Mouse (Mus musculus) embryonic facial prominence, embryonic 11.5 days (tissue): ENCODE measurements around the gene Ell. TPM values are rescaled to one million over a fixed set of nuclear protein-coding genes. Genes with fewer than 3 reads are reported as not detected.
A peak's percentile ranks its signal among the peaks of the same experiment; 100 is the strongest.

Experiments
- ATAC-seq: fragments of 200-750 bp; cut with Nextera tagmentation; replicated peaks from 2 replicates; pipeline ENCODE4 v1.8.0; 2017; ENCODE audit warnings: low read depth; ENCODE audit not compliant: insufficient number of reproducible peaks, low FRiP score, low TSS enrichment
- DNase-seq: peaks from one replicate; pipeline ENCODE4 v3.0.0-alpha.2; 2015; ENCODE audit warnings: low spot score
- H3K27ac ChIP-seq: fragments of 300-500 bp; sonication (generic); replicated peaks from 2 replicates; pipeline ENCODE4 v1.5.1; 2014; ENCODE audit warnings: mild to moderate bottlenecking, low read depth, low read length, control low read depth
- H3K27me3 ChIP-seq: fragments of 300-500 bp; sonication (generic); 2 replicates; pipeline ENCODE4 v1.6.1; 2014; ENCODE audit warnings: mild to moderate bottlenecking, low read length, moderate library complexity, mixed read lengths; ENCODE audit not compliant: control insufficient read depth, insufficient read depth
- H3K36me3 ChIP-seq: fragments of 300-500 bp; sonication (generic); replicated peaks from 2 replicates; pipeline ENCODE4 v1.6.1; 2014; ENCODE audit warnings: low read depth, mild to moderate bottlenecking, low read length, moderate library complexity, mixed read lengths; ENCODE audit not compliant: control insufficient read depth, insufficient read depth
- H3K4me1 ChIP-seq: fragments of 300-500 bp; sonication (generic); 2 replicates; pipeline ENCODE4 v1.6.1; 2014; ENCODE audit warnings: low read length, mixed read lengths; ENCODE audit not compliant: control insufficient read depth, insufficient read depth
- H3K4me2 ChIP-seq: fragments of 300-500 bp; sonication (generic); 2 replicates; pipeline ENCODE4 v1.6.1; 2014; ENCODE audit warnings: low read depth, mild to moderate bottlenecking, control low read depth, low read length, moderate library complexity
- H3K4me3 ChIP-seq: fragments of 300-500 bp; sonication (generic); 2 replicates; pipeline ENCODE4 v1.5.1; 2014; ENCODE audit warnings: low read depth, low read length, control low read depth
- H3K9ac ChIP-seq: fragments of 300-500 bp; sonication (generic); replicated peaks from 2 replicates; pipeline ENCODE4 v1.6.1; 2014; ENCODE audit warnings: mild to moderate bottlenecking, control low read depth, low read length
- H3K9me3 ChIP-seq: fragments of 300-500 bp; sonication (generic); replicated peaks from 2 replicates; pipeline ENCODE4 v1.6.1; 2016; ENCODE audit warnings: mild to moderate bottlenecking, low read length, inconsistent platforms, mixed read lengths; ENCODE audit not compliant: control insufficient read depth
- WGBS: fragments of 180-500 bp; shearing (Covaris S2); extraction: QIAGEN DNeasy Blood & Tissue Kit; methylation state at CpG from one replicate; pipeline ENCODE4 v1.1.7; 2014; 5-methylcytosine and 5-hydroxymethylcytosine counted together
- polyA plus RNA-seq: library from polyadenylated mRNA; unstranded; fragments of >200 nt; fragmentation: Nextera tagmentation; extraction: Ambion mirVana; gene quantifications from 2 replicates; pipeline ENCODE4 v1.2.1, GENCODE M21; 2014

Ell gene
- polyA plus RNA-seq, 1 experiment from 2014 or later: 16.1 TPM

DNA sequence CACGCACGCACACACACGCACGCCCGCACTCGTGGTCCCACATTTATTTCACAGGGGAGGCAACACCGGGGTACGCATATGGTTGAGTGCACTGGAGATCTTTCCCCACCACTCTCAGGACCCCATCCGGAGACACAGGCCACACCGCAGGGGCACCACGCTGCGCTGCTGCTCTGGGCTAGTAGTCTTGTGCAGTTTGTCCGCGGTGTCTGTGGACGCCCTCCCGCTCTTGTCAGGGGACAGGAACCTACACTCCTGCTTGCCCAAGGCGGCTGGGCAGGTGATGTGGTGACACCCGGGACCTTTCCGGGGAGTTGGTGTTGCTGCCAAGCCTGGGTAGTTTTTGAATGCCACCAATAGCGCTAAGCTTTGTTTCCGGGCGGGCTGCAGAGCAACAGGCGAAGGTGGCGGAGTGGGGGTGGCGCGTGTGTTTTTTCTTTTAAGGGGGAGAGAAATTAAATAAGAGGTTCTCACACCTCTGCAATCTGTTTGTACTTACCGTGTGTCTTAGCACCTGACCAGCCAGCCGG lies 44.8 kb upstream of the Ell start:
- 2% methylated on average over 26 of the region's 28 CpGs for WGBS
- H3K27me3 ChIP-seq: peaks cover 53% of the 10 kb centered on the region
- peaks cover 6% of the 10 kb centered on the region for H3K4me1 ChIP-seq
- DNase-seq (no peak), ATAC-seq (no peak)
- no peaks in the 10 kb centered on the region for H3K36me3 ChIP-seq
- no peak overlapping the region for H3K27ac ChIP-seq
- no peaks in the 10 kb centered on the region for H3K9me3 ChIP-seq
- H3K4me3 ChIP-seq: peak overlapping the region; percentile 57
- H3K9ac ChIP-seq: peak overlapping the region; percentile 69; the same call in 1 of the 2 replicates
- peak overlapping the region; percentile 77 for H3K4me2 ChIP-seq

DNA sequence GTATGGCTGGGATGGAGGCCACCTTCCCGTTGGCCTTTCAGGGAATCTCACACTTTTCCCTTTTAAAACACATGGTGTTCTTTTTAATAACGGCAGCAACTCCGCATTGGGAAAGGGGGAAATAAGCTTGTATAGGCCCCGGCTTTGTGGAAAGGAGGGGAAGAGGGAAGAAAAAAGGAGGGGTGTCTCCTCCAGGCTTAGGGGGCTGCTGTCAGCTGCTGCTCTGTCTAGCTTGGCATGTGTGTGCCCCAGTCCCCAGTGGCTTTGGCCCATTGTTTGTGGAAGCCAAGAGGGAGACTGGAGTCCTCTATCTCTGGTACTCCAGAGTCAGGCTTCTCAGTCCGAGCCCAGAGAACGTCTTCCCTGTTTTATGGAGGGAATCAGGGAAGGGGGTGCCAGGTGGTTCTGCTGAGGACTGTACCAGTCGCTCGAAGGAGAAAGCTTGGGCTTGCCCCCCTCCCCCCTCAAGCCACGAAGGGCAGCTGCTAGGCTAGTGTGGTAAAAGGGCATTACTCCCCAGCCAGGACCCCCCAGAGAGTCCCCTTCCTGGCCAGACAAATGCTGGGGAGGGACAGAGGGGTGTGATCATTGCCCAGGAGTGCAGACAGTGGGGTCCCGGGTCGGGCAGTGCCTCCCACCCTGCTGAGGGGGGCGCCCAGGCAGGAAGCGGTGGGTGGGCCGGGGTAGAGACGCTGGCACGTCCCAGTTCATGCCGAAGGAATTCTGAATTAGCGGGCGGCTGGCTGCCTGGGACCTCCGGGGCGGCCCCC lies 44.1 kb upstream of the Ell start:
- Histone ChIP-seq H3K4me3 (peak overlapping the region; percentile 57), H3K4me1 (peaks cover 6% of the 10 kb centered on the region), H3K9me3 (no peaks in the 10 kb centered on the region), H3K4me2 (peak overlapping the region; percentile 77), H3K27ac (no peak overlapping the region), H3K9ac (peak overlapping the region; percentile 35), H3K27me3 (peaks cover 54% of the 10 kb centered on the region), H3K36me3 (no peaks in the 10 kb centered on the region)
- 2% methylated on average over 20 of the region's 21 CpGs for WGBS
- ATAC-seq (no peak), DNase-seq (no peak)

GRCm38 (mm10) chr8:70495771-70496062 lies 43.5 kb upstream of the Ell start:
- DNase-seq (no peak), ATAC-seq (no peak)
- H3K4me3 ChIP-seq: peak overlapping the region; percentile 25
- H3K27ac ChIP-seq: no peak overlapping the region
- H3K27me3 ChIP-seq: peaks cover 54% of the 10 kb centered on the region
- H3K4me1 ChIP-seq: peaks cover 6% of the 10 kb centered on the region
- H3K9me3 ChIP-seq: no peaks in the 10 kb centered on the region
- H3K4me2 ChIP-seq: peak overlapping the region; percentile 77
- H3K9ac ChIP-seq: peak overlapping the region; percentile 35
- H3K36me3 ChIP-seq: no peaks in the 10 kb centered on the region
- WGBS: 3% methylated on average over 12 of the region's 12 CpGs

DNA sequence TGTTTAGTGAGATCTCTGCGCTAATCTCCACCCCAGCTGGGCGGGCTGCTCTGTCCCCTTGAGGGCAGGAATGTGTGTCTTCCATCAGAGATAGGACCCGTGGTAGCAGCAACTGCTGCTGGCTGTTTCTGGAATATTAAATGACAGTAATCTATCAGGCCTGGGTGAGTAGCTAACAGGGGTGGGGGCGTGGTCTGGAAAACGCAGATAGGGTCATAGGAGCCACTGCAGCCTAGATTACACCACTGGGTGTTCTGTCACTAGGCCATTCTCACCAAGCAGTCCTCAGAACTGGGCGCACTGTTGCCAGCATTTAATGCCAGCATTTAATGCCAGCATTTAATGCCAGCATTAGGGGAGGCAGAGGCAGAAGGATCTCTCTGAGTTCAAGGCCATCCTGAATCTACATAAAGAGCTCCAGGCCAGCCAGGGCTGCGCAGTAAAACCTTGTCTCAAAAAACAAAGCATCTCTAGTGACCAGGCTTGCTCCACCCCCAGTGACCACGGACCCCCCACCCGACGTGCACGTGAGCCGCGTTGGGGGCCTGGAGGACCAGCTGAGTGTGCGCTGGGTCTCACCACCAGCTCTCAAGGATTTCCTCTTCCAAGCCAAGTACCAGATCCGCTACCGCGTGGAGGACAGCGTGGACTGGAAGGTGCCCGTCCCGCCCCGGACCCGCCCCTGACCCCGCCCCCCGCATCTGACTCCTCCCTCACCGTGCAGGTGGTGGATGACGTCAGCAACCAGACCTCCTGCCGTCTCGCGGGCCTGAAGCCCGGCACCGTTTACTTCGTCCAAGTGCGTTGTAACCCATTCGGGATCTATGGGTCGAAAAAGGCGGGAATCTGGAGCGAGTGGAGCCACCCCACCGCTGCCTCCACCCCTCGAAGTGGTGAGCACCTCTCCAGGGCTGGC lies 38.6 kb upstream of the Ell start:
- 10% methylated on average over 37 of the region's 39 CpGs for WGBS
- no peaks in the 10 kb centered on the region for H3K9me3 ChIP-seq

DNA sequence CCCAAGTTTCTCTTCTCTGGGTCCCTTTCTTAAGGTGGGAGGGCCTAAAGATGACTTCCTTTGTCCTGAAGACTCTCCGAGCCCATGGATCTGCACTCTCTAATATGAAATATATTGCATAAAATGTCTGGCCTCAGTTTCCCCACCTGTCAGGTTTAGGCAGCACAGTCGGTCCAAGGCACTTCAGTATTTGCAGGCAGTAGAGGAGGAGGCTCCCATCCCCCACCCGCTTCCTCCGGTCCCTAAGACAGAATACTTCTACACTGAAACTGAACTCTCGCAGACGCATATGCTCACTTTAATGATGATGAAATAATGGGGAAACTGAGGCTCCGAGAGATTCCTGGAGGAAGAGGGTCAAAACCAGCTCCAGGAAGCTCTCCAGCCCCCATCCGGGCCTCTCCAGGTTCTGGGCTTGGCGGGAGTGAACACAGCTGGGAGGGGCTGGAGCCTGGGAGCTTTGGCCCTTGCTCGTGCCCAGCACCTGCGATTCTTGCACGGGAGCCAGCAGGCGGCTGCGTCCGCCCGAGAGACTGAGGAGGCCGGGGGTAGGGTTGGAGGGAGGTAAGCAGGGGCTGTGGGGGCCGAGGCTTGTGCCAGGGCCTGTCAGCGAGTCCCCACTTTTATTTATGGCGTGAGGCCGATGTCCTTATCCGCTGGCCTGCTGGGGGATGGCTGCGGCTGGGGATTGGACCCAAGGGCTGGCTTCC lies 37.3 kb upstream of the Ell start:
- DNase-seq (no peak), ATAC-seq (no peak)
- Histone ChIP-seq H3K27ac (no peak overlapping the region), H3K4me2 (no peak overlapping the region), H3K36me3 (no peaks in the 10 kb centered on the region), H3K9ac (no peak overlapping the region), H3K27me3 (peaks cover 26% of the 10 kb centered on the region), H3K4me1 (peaks cover 19% of the 10 kb centered on the region), H3K9me3 (no peaks in the 10 kb centered on the region), H3K4me3 (no peak overlapping the region)
- whole genome bisulfite sequencing: 13% methylated on average over 23 of the region's 23 CpGs

More for the DNA sequence above, 38.6 kb upstream of the Ell start:
- Histone ChIP-seq H3K27ac (no peak overlapping the region), H3K4me1 (peaks cover 18% of the 10 kb centered on the region), H3K36me3 (no peaks in the 10 kb centered on the region), H3K9ac (no peak overlapping the region), H3K4me3 (no peak overlapping the region), H3K4me2 (peak overlapping the region; percentile 16; the same call in 1 of the 2 replicates), H3K27me3 (peaks cover 35% of the 10 kb centered on the region)
- ATAC-seq (no peak), DNase-seq (no peak)

DNA sequence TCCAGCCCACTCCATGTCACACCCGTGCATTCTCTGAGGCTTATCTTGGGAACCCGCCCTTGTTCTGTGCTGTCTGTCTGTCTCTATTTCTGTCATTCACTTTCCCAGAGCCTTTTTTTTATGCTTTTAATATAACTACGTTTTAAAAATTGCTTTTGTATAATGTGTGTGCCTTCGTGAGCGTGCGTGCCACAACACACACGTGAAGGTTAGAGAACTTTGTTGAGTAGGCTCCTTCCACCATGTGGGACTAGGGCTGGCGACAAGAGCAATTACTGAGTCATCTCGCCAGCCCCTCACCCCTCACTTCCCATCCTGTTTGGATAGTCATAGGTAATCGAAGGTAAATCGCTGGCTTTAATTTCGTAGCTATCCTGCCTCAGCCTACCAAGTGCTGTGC lies 36.7 kb upstream of the Ell start:
- Histone ChIP-seq H3K9ac (no peak overlapping the region), H3K4me2 (no peak overlapping the region), H3K9me3 (no peaks in the 10 kb centered on the region), H3K4me3 (no peak overlapping the region), H3K36me3 (0 out of 2 replicates have a peak, but pooled peaks cover under 1% of the 10 kb centered on the region), H3K27ac (no peak overlapping the region), H3K27me3 (peaks cover 26% of the 10 kb centered on the region), H3K4me1 (peaks cover 19% of the 10 kb centered on the region)
- 29% methylated on average over 12 of the region's 12 CpGs for WGBS
- DNase-seq: no peak
- no peak for ATAC-seq

GRCm38 (mm10) chr8:70503062-70503750 lies 36.1 kb upstream of the Ell start:
- no peak for ATAC-seq
- Histone ChIP-seq H3K9ac (peak overlapping the region; percentile 32; the same call in 1 of the 2 replicates), H3K27me3 (peaks cover 26% of the 10 kb centered on the region)

More at GRCm38 (mm10) chr8:70503062-70503750, 36.1 kb upstream of the Ell start:
- no peak overlapping the region; the same call in 1 of the 2 replicates for H3K27ac ChIP-seq
- 9% methylated on average over 46 of the region's 46 CpGs for WGBS
- no peak overlapping the region for H3K4me3 ChIP-seq
- peak; percentile 84 for DNase-seq
- H3K4me1 ChIP-seq: peaks cover 19% of the 10 kb centered on the region
- peak overlapping the region; percentile 11 for H3K4me2 ChIP-seq
- H3K36me3 ChIP-seq: peaks cover 6% of the 10 kb centered on the region
- no peaks in the 10 kb centered on the region for H3K9me3 ChIP-seq
